Mouse (Mus musculus): ENCODE measurements around the gene Cdk5r2.

- TF ChIP-seq POLR2A (IDR thresholded peaks at IDR 0.05; ENCODE audit: borderline replicate concordance, control insufficient read depth, low read depth, low read length) = no peak
- TF ChIP-seq CTCF (IDR thresholded peaks at IDR 0.05; ENCODE audit: control insufficient read depth, insufficient read depth, low read length) = no peak
Measured at GRCm38 (mm10) chr1:74843090-74843489, 11.6 kb upstream of the Cdk5r2 start.

Data from bone marrow, adult 2 months (tissue).